Mouse (Mus musculus): Measurements from ENCODE around the gene Npr2.

The Npr2 gene

GRCm38 (mm10) chr4:43672070-43672469, 40.3 kb downstream of the Npr2 start:
- peak; percentile 92 to 98 for DNase-seq

- no peak for DNase-seq
Observed at GRCm38 (mm10) chr4:43673703-43674102, 42.0 kb downstream of the Npr2 start.

GRCm38 (mm10) chr4:43674974-43675373, 43.2 kb downstream of the Npr2 start:
- peak in 1 of 2 experiments; percentile 38 for DNase-seq

GRCm38 (mm10) chr4:43675608-43676007, 43.9 kb downstream of the Npr2 start:
- DNase-seq = no peak

GRCm38 (mm10) chr4:43678541-43678940, 46.8 kb downstream of the Npr2 start:
- no peak for DNase-seq

- DNase-seq = peak in 1 of 2 experiments; percentile 53
Observed at GRCm38 (mm10) chr4:43679416-43680043, 47.8 kb downstream of the Npr2 start.

GRCm38 (mm10) chr4:43690021-43690420, 58.3 kb downstream of the Npr2 start:
- DNase-seq = no peak

- no peak for DNase-seq
Observed at GRCm38 (mm10) chr4:43691026-43691425, 59.3 kb downstream of the Npr2 start.

GRCm38 (mm10) chr4:43693806-43694241, 62.1 kb downstream of the Npr2 start:
- no peak for DNase-seq

- no peak for DNase-seq
Observed at GRCm38 (mm10) chr4:43694439-43695248, 62.9 kb downstream of the Npr2 start.

GRCm38 (mm10) chr4:43695249-43695671, 63.5 kb downstream of the Npr2 start:
- peak; percentile 71 to 81 for DNase-seq

GRCm38 (mm10) chr4:43696561-43696960, 64.8 kb downstream of the Npr2 start:
- no peak for DNase-seq

GRCm38 (mm10) chr4:43700707-43701106, 69.0 kb downstream of the Npr2 start, which contains the start of gene Olfr70:
Olfr70 (minus strand) TSS chr4:43700807.
- no peak for DNase-seq

Measured in kidney, postnatal 25 days (tissue).